Mouse (Mus musculus) ovary, postnatal 14 days (tissue): Measurements from ENCODE around the gene Milr1.
"Not testable (repeated sequence)": the region's sequence is repeated elsewhere in the genome, so short reads cannot be mapped to it uniquely, and the experiment has no call there.

ENCODE experiments used
- DNase-seq: peaks from one replicate; pipeline ENCODE4 v3.0.0; 2022; ENCODE audit warnings: low spot score

The Milr1 gene

DNA sequence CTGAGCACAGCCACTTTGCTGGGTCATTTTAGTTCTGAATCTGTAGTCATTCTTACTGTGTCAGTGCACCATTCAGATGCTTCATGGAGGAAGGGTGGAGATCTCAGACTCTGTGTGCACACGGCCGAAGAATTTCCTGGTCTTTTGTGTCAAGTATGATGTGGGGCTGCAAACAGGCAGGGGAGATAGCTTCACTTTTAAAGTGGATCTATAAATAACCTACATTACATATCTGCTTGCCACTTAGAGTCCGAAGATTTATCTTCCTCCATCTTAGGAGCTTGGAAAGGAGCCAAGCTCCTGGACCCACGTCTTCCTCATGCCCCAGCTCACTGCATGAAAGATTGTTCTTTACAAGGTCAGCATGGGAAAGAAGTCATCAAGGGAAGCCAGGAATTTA is 20.3 kb upstream of the Milr1 start:
- no peak for DNase-seq

DNA sequence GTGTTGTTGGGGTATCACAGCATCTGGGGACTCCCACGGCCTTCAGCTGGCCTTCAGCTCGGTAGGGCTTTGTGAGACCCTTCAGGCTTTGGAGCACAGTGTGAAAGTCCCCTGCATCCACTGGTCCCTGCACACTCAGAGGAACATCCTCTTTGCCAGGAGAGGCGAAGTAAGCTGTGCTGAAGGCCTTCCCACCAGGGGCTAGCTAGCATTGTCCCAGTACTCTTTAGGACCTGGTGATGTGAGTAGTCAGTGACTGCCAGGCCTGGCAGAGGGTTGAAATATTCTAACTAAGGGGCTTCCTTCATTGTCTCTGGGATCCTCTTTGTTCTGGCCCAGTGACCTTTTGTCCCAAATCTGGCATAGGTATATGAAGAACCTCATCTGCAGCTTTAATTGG is 14.4 kb upstream of the Milr1 start:
- no peak for DNase-seq

DNA sequence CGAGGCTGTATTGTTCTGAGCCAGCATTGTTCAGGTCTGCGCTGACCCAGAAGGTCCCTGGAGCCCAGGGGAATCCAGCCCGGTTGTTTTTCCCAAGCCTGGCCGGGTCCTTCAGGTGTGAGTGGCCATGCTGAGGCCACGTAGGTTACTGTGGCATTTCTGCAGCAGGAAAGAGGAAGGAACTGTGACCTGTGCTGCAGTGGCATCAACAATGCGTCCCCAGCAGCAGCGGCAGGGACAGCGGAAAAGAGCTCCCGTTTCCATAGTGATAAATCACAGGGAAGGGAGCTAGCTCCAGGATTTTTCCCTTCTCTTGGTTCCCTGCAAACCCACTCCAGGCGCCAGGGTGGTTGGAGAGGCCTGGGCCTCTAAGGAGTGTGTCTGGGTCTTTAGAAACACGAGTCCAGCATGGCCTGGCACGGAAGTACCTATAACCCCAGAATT is 13.8 kb upstream of the Milr1 start:
- DNase-seq = no peak

DNA sequence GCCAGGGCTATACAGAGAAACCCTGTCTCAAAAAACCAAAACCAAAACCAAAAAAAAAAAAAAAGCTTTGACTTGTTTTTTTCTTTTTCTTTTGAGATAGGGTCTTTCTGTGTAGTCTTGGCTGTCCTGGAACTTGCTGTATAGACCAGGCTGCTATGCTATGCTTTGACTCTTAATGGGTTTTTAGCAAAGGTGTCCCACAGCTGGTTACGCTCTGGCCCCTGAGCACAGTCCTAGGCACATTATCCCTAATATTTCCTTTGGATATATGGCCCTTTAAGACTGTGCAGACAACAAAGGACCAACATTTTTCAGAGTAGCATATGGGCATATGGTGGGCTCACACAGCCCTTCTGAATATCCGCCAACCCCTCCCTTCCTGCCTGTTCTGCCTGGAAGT is 11.9 kb upstream of the Milr1 start:
- DNase-seq = no peak

DNA sequence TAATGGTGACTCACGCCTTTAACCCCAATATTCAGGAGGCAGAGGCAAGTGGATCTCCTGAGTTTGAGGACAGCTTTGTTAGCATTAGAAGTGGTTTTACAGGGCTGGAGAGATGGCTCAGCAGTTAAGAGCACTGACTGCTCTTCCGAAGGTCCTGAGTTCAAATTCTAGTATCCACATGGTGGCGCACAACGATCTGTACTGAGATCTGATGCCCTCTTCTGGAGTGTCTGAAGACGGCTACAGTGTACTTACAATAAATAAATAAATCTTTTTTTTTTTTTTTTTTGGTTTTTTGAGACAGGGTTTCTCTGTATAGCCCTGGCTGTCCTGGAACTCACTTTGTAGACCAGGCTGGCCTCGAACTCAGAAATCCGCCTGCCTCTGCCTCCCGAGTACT is 10.3 kb upstream of the Milr1 start:
- not testable (repeated sequence) for DNase-seq

DNA sequence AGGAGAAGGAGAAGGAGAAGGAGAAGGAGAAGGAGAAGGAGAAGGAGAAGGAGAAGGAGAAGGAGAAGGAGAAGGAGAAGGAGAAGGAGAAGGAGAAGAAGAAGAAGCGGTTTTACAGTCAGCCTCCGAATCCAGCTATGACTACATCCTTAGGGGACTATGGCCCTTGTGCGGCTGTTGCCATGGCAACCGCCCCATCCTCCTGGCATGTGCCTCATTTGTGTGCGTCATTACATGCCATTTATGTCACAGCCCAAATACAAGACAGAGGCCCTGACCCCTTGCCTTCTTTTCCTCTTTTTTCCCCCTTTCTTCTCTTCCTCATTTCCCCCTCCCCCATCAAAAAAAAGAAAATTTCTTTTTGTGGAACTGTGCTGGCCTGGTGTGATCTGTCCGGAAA is 9.8 kb upstream of the Milr1 start:
- DNase-seq = no peak

DNA sequence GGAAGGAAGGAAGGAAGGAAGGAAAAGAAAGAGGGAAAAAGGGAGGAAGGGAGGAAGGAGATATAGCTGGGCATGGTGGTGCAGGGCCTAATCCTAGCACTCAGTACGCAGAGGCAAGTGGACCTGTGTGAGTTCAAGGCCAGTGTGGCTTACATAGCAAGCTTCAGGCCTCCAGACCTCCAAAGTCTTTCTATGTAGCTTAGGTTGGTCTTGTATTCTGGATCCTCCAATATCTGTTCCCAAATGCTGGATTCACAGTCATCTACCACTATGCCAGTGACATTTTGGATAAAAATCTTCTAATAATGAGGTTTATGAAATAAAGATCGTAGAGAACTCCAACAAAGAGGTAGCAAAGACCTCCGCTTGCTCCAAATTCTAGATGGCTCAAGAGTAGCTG is 9.2 kb upstream of the Milr1 start:
- DNase-seq = no peak

DNA sequence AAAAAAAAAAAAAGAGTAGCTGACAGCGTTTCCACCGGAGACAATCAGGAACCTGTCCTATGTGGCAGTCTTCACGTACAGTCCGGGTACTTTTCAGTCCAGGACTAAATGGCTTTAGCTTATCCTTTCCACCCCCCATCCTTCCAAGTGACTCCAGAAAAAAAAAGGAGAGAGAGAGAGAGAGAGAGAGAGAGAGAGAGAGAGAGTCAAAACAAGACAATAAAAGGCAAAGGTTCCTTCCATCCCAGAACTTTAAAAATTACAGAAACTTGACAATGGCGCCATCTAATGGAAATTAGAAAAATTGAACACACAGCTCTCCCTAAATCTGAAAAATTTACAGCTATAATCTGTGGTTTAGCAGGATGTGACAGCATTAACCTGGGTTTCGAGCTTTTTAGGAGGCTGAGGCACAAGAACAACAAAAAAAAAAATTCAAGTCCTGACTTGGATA is 8.6 kb upstream of the Milr1 start:
- no peak for DNase-seq

DNA sequence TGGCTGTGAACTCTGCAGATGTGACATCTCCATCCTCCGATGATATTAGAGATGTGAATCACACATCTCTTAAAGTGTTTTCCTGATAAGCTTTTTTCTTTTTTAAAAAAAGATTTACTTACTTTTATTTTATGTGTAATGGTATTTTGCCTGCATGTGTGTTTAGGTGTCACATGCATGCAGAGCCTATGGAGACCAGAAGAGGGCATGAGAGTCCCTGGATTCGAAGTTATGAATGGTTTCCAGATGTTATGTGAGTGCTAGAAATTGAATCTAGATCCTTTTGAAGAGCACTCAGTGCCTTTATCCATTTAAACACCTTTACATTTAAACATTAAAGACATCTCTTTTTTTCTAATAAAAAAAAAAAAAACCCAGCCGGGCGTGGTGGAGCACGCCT is 6.1 kb upstream of the Milr1 start:
- DNase-seq = no peak

DNA sequence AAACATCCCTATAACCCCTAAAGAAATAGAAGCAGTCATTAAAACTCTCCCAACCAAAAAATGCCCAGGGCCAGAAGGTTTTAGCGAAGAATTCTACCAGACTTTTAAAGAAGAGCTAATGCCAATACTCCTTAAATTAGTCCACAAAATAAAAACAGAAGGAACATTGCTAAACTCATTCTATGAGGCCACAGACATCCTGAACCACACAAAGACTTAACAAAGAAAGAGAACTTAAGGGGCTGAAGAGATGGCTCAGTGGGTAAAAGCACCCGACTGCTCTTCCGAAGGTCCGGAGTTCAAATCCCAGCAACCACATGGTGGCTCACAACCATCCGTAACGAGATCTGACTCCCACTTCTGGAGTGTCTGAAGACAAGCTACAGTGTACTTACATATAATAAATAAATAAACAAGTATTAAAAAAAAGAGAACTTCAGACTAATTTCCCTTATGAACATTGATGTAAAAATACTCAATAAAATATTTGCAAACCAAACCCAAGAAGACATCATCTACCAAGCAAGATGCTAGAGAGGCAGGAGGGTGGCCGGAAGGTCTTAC is 1.4 kb upstream of the Milr1 start:
- DNase-seq = not testable (repeated sequence)

DNA sequence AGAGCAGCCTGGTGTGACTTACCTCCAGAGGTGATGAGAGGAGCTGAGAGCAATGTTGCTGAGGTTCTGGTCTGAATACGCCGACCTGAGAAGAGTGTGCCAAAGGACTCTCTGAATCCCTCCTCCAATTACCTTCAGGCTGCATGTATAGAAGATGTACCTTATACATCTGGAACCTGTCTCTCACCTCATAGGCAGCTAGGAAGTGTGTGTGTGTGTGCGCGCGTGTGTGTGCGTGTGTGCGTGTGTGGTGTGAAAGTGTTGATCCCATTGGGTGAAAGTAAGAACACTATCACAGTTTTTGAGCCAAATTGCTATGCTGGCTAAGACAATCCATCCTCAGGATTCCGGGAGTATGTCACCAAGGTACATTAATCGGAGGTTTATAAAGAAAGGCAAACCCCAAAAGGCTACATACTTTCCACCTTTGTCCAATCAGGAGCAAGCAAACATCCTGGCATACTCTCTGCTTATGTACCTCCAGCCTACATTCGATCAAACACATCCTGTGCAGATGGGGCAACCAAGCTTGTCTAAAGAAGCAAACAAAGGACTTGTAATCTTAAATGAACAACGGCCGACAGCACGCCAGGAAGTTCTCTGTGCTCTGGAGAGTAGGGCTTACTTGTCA is 790 bp upstream of the Milr1 start, which contains the start of gene Pecam1:
Gene Pecam1, minus strand, starts transcription at position 508 of the 631 bp plus-strand sequence.
- no peak for DNase-seq

DNA sequence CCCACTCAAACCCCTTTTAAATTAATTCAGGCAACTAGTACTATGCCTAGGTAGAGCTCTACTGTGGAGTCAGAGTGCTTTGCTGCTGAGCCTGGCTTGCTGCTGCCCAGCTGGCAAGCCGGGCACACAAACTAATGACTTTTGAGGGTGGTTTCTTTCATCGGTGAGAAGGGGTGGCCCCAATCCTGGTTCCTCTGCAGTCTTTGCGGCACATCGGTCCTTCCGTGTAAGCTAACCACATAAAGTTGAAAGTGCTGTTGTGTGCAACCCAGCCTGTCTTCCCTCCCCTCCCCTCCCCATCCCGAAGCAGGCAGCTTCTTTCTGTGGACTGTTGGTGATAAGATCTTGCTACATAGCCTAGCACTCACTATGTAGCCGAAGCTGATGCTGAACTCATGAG is 1.1 kb downstream of the Milr1 start:
- DNase-seq = no peak

DNA sequence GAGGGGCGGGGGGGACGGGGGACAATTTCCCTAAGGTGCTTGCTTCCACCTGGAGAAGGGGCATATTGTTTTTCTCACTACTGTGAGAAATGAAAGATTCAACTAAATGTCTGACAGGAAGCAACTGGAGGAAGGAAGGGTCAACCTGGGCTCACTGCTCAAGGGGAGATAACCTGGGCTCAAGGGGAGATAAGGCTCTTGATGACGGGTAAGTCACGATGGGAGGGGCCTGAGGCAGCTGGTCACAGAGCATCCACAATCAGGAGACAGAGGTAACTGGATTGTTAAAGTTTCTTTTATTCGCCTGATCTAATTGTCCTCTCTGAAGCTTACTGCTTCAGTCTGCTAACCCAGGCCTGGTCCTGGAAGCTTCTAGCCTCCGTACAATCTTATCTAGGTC is 2.3 kb downstream of the Milr1 start:
- DNase-seq = no peak

DNA sequence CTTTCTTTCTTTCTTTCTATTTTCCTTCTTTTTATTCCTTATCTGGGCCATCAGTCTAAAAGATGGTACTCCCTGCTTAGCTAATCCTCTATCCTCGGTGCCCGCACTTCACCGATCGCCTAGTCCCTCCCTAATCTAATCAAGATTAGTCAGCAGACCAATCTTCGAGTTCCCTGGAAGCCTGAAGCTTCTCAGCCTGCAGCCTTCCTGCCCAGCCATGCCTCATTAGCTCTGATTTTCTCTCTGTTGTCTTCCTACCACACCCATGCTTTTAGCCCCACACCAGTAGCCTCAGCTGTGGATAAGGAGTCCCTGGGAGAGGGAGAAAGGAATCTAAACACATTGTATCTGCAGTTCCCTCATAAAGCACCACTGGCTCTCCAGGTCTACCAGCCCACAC is 4.6 kb downstream of the Milr1 start:
- no peak for DNase-seq

DNA sequence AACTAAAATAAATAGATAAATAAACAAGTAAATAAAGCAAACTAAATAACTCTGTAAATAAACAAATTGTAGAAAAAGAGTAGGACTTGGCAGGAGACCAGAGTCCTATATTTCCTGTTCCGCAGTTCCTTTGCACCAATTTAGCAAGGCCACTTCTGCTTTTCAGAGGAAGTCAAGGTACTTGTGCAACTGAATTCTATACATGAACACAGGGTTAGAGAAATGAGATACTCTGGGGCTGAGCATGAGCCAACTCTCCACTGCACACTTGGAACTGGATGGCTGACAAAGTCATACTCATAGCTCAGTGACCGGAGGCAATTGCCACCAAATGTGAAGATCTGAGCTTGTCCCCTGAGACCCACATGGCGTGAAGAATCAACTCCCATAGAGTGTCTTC is 8.0 kb downstream of the Milr1 start:
- no peak for DNase-seq

DNA sequence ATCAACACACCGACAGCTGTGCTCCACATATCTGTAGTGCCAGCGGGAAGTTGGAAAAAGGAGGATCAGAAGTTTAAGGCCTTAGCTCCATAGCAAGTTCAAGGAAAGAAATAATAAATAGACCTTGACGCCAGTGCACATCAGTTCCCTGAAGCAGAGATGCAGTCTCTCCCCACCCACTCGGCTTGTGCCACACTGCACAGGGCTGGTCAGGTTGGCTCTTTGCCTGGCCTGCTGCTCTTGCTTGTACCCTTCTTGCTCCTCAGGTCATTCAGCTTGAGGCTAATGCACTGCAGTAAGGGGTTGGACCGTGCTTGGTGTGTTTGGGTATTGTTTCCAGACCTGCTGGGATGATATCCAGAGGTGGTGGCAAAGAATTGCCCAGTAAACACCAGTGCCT is 9.5 kb downstream of the Milr1 start:
- no peak for DNase-seq

DNA sequence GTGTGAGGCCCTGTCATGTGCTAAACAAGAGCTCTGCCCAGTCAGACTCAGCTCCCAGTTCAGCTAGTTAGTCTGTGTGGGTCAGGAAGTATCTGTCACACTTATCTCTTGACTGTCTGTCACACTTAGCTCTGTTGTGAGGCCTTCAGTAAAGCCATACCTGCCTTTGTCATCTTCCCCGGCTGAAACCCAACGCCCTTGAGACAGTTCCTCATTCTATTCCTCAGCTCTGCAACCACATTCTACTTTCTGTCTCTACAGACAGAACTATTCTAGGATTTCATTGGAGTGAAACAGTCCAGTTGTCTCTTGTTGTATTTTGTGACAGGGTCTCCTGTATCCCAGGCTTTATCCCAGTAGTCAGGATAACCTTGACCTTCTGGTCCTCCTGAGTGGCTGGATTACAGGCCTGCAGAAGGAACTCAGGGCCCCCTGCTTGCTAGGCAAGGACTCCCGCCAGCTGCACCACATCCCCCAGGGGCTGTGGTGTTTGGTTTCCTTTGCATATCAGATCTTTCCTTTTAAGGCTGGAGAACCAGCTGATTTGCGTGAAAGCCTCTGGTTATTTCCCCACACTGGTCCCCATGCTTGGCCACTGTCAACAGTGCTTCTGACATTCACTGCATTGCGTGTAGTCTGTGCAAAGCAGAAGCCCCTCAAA is 11.2 kb downstream of the Milr1 start:
- no peak for DNase-seq

DNA sequence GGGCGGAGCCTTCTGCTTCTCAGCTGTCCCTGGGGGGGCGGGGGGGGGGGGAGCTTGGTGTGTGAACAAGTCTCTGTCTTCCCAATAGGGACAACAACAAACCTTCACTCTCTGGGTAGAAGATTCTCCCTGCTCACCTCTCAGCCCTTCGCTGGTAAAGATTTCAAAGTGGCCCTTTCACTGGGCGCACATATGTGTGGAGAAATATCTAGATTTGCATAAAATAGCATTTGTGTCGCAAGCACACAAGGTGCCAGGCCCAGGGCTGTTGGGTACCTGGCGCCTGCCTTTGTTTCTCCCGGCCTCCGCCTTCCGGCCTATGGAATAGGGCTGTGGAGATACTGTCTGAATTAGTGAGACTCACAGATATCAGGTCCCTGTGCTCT is 11.8 kb downstream of the Milr1 start:
- no peak for DNase-seq

DNA sequence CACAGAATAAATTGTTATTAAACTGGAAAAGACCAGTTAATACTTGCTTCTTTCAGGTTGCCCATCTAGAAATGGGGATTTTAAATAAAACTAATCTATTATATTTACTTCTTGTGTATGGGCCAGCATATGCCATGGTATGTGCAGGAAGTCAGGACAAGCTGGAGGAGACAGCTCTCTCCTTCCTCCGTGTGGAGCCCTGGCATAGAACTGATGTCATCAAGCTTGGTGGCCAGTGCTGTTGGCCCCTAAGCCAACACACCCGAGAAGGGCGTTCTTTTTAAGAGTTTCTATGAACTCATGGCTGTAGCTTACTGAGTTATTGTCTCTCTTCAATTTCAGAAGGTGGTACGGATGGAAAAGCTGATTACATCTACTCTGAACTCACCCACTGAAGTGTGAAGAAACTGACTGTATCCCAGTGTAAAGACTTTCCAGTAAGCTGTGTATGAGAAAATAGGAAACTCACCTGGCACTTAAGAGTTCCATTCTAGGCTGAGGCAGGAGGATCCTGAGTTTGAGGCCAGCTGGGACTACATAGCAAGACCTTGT is 15.7 kb downstream of the Milr1 start:
- no peak for DNase-seq

DNA sequence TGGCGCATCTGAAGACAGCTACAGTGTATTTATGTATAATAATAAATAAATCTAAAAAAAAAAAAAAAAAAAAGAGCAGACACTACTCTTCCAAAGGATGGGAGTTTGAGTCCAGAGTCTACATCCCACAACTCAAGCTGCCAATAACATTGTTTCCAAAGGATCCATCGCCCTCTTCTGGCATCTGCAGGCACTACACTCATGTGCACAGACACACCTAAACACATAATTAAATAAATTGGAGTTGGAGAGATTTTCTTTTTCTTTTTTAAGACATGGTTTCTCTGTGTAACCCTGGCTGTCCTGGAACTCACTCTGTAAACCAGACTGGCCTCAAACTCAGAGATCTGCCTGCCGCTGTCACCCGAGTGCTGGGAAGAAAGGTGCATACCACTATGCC is 16.5 kb downstream of the Milr1 start:
- DNase-seq = no peak

DNA sequence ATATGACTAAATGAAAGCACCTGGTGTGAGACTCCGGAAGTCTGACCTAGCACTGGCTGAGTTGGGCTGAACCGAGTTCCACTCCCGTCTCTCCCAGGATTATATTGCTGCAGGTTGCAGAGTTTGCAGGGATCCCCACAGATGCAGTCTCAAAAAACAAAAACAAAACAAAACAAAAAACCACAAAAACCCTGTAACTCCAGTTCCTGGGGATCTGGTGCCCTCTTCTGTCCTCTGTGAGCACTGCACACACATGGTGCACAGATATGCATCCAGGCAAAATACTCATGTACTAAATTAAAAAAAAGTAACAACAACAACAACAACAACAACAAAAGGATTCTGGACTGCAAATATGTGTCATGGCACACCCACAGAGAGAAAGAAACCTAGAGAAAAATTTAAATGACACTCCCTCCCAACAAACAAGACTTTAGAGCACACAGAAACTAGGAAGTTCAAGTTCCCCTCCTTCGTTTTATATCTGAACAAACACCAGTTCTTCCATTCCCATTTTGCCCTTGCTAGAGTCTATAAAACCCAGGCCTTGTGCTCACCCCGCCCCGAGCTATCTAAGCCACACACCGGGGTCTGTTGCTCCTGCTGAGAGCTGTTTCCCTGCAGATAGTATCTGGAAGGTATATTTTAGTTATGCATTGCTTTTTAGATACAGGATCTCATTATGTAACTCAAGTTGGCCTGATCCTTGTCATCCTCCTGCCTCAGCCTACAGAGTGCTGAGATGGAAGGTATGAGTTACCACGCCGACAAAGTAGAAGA is 19.4 kb downstream of the Milr1 start:
- no peak for DNase-seq

DNA sequence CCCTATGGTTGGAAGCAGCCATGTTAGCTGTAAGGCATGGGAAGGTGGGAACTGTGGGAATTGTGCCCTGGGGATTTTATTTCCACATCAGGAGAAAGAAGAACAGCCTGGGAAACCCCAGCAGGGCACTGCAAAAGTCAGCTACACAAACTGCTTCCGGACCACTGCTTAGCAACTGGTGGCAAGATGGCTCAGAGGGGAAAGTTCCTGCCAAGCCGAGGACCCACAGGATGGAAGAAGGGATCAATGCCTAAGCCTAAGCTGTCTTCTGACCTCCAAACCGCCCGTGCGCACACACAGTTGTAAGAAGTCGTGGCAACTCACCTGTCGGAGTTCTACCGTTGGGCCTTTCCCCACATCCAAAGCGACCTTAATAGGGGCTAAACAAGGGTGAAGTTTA is 22.0 kb downstream of the Milr1 start:
- no peak for DNase-seq

DNA sequence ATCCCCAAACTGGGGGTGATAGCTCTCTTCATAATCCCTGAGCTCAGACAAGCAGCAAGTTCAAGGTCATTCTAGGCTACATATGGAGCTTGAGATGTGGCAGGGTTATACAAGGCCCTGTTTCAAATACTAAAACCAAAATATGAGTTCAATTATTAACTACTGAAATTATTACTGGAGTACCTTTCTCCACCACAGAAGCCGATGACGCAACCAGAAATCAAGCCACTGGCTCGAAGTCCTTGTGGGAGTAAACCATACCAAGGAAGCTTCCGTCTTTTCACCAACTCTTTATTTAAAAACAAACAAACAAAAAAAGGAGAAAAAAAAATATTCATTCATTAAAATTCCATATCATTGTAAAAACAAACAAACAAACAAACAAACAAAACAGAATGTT is 25.9 kb downstream of the Milr1 start:
- no peak for DNase-seq
